Mouse (Mus musculus): ENCODE data around the gene Cnpy3. TPM values are rescaled to one million over a fixed set of nuclear protein-coding genes. Genes with fewer than 3 reads are reported as not detected.

Gene Cnpy3
- total and polyA plus RNA-seq, 2 experiments from 2014 or later = 72.4 to 79.1 TPM

- H3K27ac ChIP-seq = no peak overlapping the region
- no peak for TF ChIP-seq CTCF (IDR thresholded peaks at IDR 0.05; ENCODE audit: low read depth)
- ATAC-seq = no peak
- H3K27me3 ChIP-seq (ENCODE audit: insufficient read depth, low read length) = no peaks in the 10 kb centered on the region
- H3K4me3 ChIP-seq (ENCODE audit: low read length) = no peak overlapping the region
- 88% methylated on average over 5 of the region's 5 CpGs for WGBS
- H3K36me3 ChIP-seq (ENCODE audit: insufficient read depth, low read length) = no peaks in the 10 kb centered on the region
- no peak for DNase-seq (ENCODE audit: low spot score)
- H3K4me1 ChIP-seq (ENCODE audit: insufficient read depth, low read length) = no peaks in the 10 kb centered on the region
- no peaks in the 10 kb centered on the region for H3K9me3 ChIP-seq (ENCODE audit: low read length)
- no peak overlapping the region for H3K4me2 ChIP-seq (ENCODE audit: low read depth, low read length)
- no peak overlapping the region for H3K9ac ChIP-seq (replicated peaks; ENCODE audit: low read length)
Observed at GRCm38 (mm10) chr17:46786952-46787351, 34.9 kb upstream of the Cnpy3 start.

DNA sequence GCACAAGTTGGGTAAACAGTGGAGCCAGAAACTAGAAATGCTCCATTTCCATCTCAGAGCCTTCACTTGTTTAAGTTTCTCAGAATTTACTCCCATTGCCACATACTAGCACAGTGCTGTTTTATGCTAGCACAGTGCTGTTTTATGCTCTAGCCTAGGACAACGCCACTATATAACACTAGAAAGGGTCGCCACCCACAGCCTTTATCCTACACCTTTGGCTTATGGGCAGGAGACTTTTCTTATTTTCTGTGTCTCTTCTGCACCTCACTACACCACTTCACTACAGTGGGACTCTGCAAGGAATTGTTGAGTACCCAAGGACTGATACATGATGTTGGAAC lies 31.2 kb upstream of the Cnpy3 start:
- H3K4me3 ChIP-seq (ENCODE audit: low read length) = peak overlapping the region; percentile 70
- WGBS = 80% methylated on average over 2 of the region's 2 CpGs
- H3K9me3 ChIP-seq (ENCODE audit: low read length) = no peaks in the 10 kb centered on the region
- no peak overlapping the region for H3K27ac ChIP-seq
- DNase-seq (ENCODE audit: low spot score) (no peak), ATAC-seq (no peak)
- no peaks in the 10 kb centered on the region for H3K27me3 ChIP-seq (ENCODE audit: insufficient read depth, low read length)
- H3K9ac ChIP-seq (replicated peaks; ENCODE audit: low read length) = no peak overlapping the region
- no peak for TF ChIP-seq CTCF (IDR thresholded peaks at IDR 0.05; ENCODE audit: low read depth)
- H3K36me3 ChIP-seq (ENCODE audit: insufficient read depth, low read length) = peaks cover 17% of the 10 kb centered on the region
- H3K4me2 ChIP-seq (ENCODE audit: low read depth, low read length) = peak overlapping the region; percentile 54
- H3K4me1 ChIP-seq (ENCODE audit: insufficient read depth, low read length) = no peaks in the 10 kb centered on the region

GRCm38 (mm10) chr17:46782341-46783221 lies 30.6 kb upstream of the Cnpy3 start, which contains the start of gene Rpl7l1:
Gene Rpl7l1, minus strand, starts transcription at chr17:46782672.
- Histone ChIP-seq H3K36me3 (ENCODE audit: insufficient read depth, low read length) (peaks cover 23% of the 10 kb centered on the region), H3K4me1 (ENCODE audit: insufficient read depth, low read length) (no peaks in the 10 kb centered on the region), H3K4me3 (ENCODE audit: low read length) (peak within 1 kb of the TSS; percentile 70), H3K9me3 (ENCODE audit: low read length) (no peaks in the 10 kb centered on the region), H3K9ac (replicated peaks; ENCODE audit: low read length) (peak within 1 kb of the TSS; percentile 69), H3K27ac (peak within 1 kb of the TSS; percentile 91), H3K4me2 (ENCODE audit: low read depth, low read length) (peak within 1 kb of the TSS; percentile 54), H3K27me3 (ENCODE audit: insufficient read depth, low read length) (no peaks in the 10 kb centered on the region)
- ATAC-seq = peak; percentile 96
- 1% methylated on average over 44 of the region's 44 CpGs for WGBS
- TF ChIP-seq CTCF (IDR thresholded peaks at IDR 0.05; ENCODE audit: low read depth) = peak; percentile 64
- DNase-seq (ENCODE audit: low spot score) = peak; percentile 96

- no peaks in the 10 kb centered on the region for H3K27me3 ChIP-seq (ENCODE audit: insufficient read depth, low read length)
- H3K36me3 ChIP-seq (ENCODE audit: insufficient read depth, low read length) = peaks cover 28% of the 10 kb centered on the region
- H3K4me3 ChIP-seq (ENCODE audit: low read length) = peak overlapping the region; percentile 70
- no peaks in the 10 kb centered on the region for H3K9me3 ChIP-seq (ENCODE audit: low read length)
- H3K4me1 ChIP-seq (ENCODE audit: insufficient read depth, low read length) = no peaks in the 10 kb centered on the region
- H3K9ac ChIP-seq (replicated peaks; ENCODE audit: low read length) = peak overlapping the region; percentile 69
- ATAC-seq (no peak; the same call in 1 of the 2 replicates), DNase-seq (ENCODE audit: low spot score) (no peak)
- 1% methylated on average over 11 of the region's 11 CpGs for WGBS
- no peak for TF ChIP-seq CTCF (IDR thresholded peaks at IDR 0.05; ENCODE audit: low read depth)
- H3K4me2 ChIP-seq (ENCODE audit: low read depth, low read length) = peak overlapping the region; percentile 54
- peak overlapping the region; percentile 91 for H3K27ac ChIP-seq
Observed at GRCm38 (mm10) chr17:46781876-46782275, 29.9 kb upstream of the Cnpy3 start.

DNA sequence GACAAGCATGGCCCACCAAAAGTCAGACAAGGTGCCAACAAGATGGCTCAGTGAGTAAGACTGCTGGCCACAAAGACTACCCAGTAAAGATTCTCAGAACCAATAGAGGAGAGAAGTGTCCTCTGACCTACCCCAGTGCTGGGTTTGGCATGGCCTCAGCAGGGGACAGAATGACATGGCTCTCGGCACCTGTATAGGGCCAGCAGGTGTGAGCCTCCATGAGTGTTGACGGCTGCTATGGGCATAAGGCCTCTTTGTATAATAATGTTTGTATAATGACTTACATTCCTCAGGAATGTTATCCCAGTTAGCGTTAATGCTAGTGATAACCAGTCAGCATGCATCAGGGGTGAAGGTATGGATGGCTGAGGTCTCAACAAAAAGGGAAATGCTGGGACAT lies 24.1 kb upstream of the Cnpy3 start:
- TF ChIP-seq CTCF (IDR thresholded peaks at IDR 0.05; ENCODE audit: low read depth) = no peak
- Histone ChIP-seq H3K27me3 (ENCODE audit: insufficient read depth, low read length) (no peaks in the 10 kb centered on the region), H3K4me3 (ENCODE audit: low read length) (no peak overlapping the region), H3K9me3 (ENCODE audit: low read length) (no peaks in the 10 kb centered on the region), H3K27ac (no peak overlapping the region), H3K36me3 (ENCODE audit: insufficient read depth, low read length) (peaks cover 49% of the 10 kb centered on the region), H3K4me1 (ENCODE audit: insufficient read depth, low read length) (no peaks in the 10 kb centered on the region; the same call in 1 of the 2 replicates), H3K4me2 (ENCODE audit: low read depth, low read length) (no peak overlapping the region), H3K9ac (replicated peaks; ENCODE audit: low read length) (no peak overlapping the region)
- 88% methylated on average over 3 of the region's 3 CpGs for WGBS
- no peak for ATAC-seq
- DNase-seq (ENCODE audit: low spot score) = no peak

- ATAC-seq (no peak), DNase-seq (ENCODE audit: low spot score) (no peak)
- Histone ChIP-seq H3K36me3 (ENCODE audit: insufficient read depth, low read length) (peaks cover 49% of the 10 kb centered on the region), H3K9ac (replicated peaks; ENCODE audit: low read length) (no peak overlapping the region), H3K9me3 (ENCODE audit: low read length) (no peaks in the 10 kb centered on the region), H3K4me3 (ENCODE audit: low read length) (no peak overlapping the region), H3K27ac (no peak overlapping the region), H3K27me3 (ENCODE audit: insufficient read depth, low read length) (no peaks in the 10 kb centered on the region), H3K4me2 (ENCODE audit: low read depth, low read length) (no peak overlapping the region), H3K4me1 (ENCODE audit: insufficient read depth, low read length) (no peaks in the 10 kb centered on the region; the same call in 1 of the 2 replicates)
- 96% methylated on average over 9 of the region's 9 CpGs for WGBS
- TF ChIP-seq CTCF (IDR thresholded peaks at IDR 0.05; ENCODE audit: low read depth) = no peak
Observed at GRCm38 (mm10) chr17:46775070-46775469, 23.1 kb upstream of the Cnpy3 start.

DNA sequence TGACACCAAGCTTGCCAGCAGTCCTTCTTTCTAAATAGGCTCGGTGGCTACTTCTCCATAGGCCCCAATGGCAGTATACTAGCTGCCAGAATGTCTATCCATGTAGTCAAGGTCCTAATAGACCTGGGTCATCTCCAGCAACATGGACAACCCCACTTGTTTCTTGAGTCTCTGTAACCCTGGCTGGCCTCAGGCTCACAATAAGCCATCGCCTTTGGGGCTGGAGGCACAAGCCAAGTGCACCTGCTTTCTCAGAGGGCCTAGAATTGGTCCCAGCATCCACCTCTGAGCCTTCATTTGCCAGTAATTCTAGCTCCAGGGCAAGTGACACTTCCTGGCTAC lies 22.1 kb upstream of the Cnpy3 start:
- DNase-seq (ENCODE audit: low spot score) = no peak
- no peak for TF ChIP-seq CTCF (IDR thresholded peaks at IDR 0.05; ENCODE audit: low read depth)
- no peak overlapping the region for H3K4me3 ChIP-seq (ENCODE audit: low read length)
- no peak for ATAC-seq
- 25% methylated on average over 2 of the region's 2 CpGs for WGBS
- H3K27ac ChIP-seq = peak overlapping the region; percentile 45; the same call in 1 of the 2 replicates
- peaks cover 41% of the 10 kb centered on the region for H3K36me3 ChIP-seq (ENCODE audit: insufficient read depth, low read length)
- H3K9me3 ChIP-seq (ENCODE audit: low read length) = no peaks in the 10 kb centered on the region
- no peak overlapping the region for H3K4me2 ChIP-seq (ENCODE audit: low read depth, low read length)
- H3K27me3 ChIP-seq (ENCODE audit: insufficient read depth, low read length) = no peaks in the 10 kb centered on the region
- no peak overlapping the region for H3K9ac ChIP-seq (replicated peaks; ENCODE audit: low read length)
- no peaks in the 10 kb centered on the region; the same call in 1 of the 2 replicates for H3K4me1 ChIP-seq (ENCODE audit: insufficient read depth, low read length)

Data from hindbrain, postnatal 0 days (tissue).